Mouse (Mus musculus): Measurements from ENCODE around the gene Gbx2.

- TF ChIP-seq CTCF (IDR thresholded peaks at IDR 0.05; ENCODE audit: extremely low read depth, insufficient read length, insufficient replicate concordance, low read depth, low read length) (no peak), POLR2A (IDR thresholded peaks at IDR 0.05; ENCODE audit: low read depth, low read length) (no peak)
Measured at GRCm38 (mm10) chr1:89932616-89933015, 1.6 kb upstream of the Gbx2 start.
